Mouse (Mus musculus): Measurements from ENCODE around the gene Prkcz.

- TF ChIP-seq CTCF (IDR thresholded peaks at IDR 0.05; ENCODE audit: insufficient read depth, low read length) (no peak), POLR2A (IDR thresholded peaks at IDR 0.05; ENCODE audit: borderline replicate concordance, extremely low read depth, low read depth, low read length) (no peak)
Observed at GRCm38 (mm10) chr4:155323081-155323795, 37.9 kb downstream of the Prkcz start.
